Mouse (Mus musculus) liver, adult 2 months (tissue): Measurements from ENCODE around the gene Rpl36. TPM values are rescaled to one million over a fixed set of nuclear protein-coding genes. Genes with fewer than 3 reads are reported as not detected.

Experiments
- DNase-seq: peaks from one replicate; pipeline ENCODE4 v3.0.0-alpha.2; 2011; ENCODE audit warnings: low read depth, low spot score; ENCODE audit errors: extremely low read depth
- H3K27ac ChIP-seq: fragments of 200-500 bp; replicated peaks from 2 replicates; pipeline ENCODE4 v1.5.1; 2012; ENCODE audit warnings: low read depth, mild to moderate bottlenecking, control low read depth, inconsistent platforms, low read length; ENCODE audit not compliant: insufficient read depth
- H3K27me3 ChIP-seq: fragments of 200-500 bp; 2 replicates; pipeline ENCODE4 v1.6.1; 2012; ENCODE audit warnings: mild to moderate bottlenecking, moderate library complexity, low read length, inconsistent platforms; ENCODE audit not compliant: control insufficient read depth, insufficient read depth
- H3K36me3 ChIP-seq: fragments of 200-500 bp; 2 replicates; pipeline ENCODE4 v1.6.1; 2012; ENCODE audit warnings: low read length, inconsistent platforms; ENCODE audit not compliant: control insufficient read depth, insufficient read depth
- H3K4me1 ChIP-seq: fragments of 200-500 bp; 2 replicates; pipeline ENCODE4 v1.6.1; 2011; ENCODE audit warnings: low read length; ENCODE audit not compliant: control insufficient read depth, insufficient read depth
- H3K4me3 ChIP-seq: fragments of 200-500 bp; 2 replicates; pipeline ENCODE4 v1.5.1; 2011; ENCODE audit warnings: low read depth, mild to moderate bottlenecking, control low read depth, low read length, moderate library complexity; ENCODE audit not compliant: insufficient read depth
- H3K79me2 ChIP-seq: fragments of 200-500 bp; 2 replicates; pipeline ENCODE4 v1.6.1; 2012; ENCODE audit warnings: inconsistent platforms, mild to moderate bottlenecking, low read length, moderate library complexity; ENCODE audit not compliant: control insufficient read depth, insufficient read depth
- H3K9ac ChIP-seq: fragments of 200-500 bp; 2 replicates; pipeline ENCODE4 v1.6.1; 2012; ENCODE audit warnings: low read depth, mild to moderate bottlenecking, control low read depth, inconsistent platforms, low read length
- CTCF ChIP-seq: fragments of 200-500 bp; IDR thresholded peaks from 2 replicates; pipeline ENCODE4 v1.5.1; 2011; ENCODE audit warnings: low read depth, low read length, control low read depth
- POLR2A ChIP-seq: fragments of 200-500 bp; IDR thresholded peaks from 2 replicates; pipeline ENCODE4 v1.6.1; 2011; ENCODE audit warnings: low read length, control low read depth; ENCODE audit not compliant: insufficient read depth; ENCODE audit errors: extremely low read depth
- WGBS: fragments of 180-500 bp; shearing (Covaris S2); methylation state at CpG from one replicate; pipeline ENCODE4 v1.1.7; 2018; 5-methylcytosine and 5-hydroxymethylcytosine counted together
- polyA plus RNA-seq: library from polyadenylated mRNA; depleted of rRNA; stranded (reverse); fragments of >200 nt; gene quantifications from 2 replicates; pipeline ENCODE4 v1.2.3, GENCODE M21; 2012
- total RNA-seq: library from RNA; depleted of rRNA; stranded (reverse); fragments of >200 nt; gene quantifications from 2 replicates; pipeline ENCODE4 v1.2.3, GENCODE M21; 2014

The Rpl36 gene
- total and polyA plus RNA-seq, 2 experiments = 820 to 1,134 TPM

DNA sequence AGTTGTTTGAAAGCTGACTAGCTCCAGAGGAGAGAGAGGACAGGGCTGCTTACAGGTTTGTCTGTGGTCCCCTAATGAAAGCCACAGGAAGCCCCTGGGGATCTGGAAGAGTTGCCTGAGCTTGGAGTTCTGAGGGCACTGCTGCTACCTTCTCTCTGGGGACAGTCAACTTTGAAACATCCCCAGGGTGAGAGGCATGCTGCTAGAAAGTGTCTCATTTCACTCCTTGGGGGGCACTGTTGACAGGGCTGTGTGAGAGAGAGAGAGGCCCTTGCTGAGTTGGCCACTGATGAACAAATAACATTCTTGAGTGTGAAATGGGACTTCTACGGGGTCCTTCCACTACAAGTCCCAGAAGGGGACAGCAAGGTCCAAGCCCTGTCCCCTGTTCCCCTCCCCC, 25.4 kb upstream of the Rpl36 start:
- no peak overlapping the region for H3K27ac ChIP-seq

DNA sequence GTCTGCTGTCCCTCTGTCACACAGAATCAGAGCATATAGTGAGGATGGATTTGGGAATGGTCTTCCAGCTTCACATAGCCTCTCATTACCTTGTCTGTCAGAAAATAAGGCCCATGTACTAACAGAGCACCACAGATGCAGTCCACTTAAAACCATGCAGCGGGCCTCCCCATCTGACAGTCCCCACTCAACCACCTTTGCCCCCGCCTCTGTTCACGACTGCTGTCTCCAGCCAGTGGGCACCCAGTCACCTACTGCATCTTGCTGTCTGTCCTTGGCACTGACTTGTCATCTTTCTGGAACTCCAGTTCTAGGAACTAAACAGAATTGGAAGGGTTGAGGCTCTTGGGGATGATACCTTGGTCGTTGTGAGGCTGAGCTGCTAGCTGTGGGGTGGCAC, 24.3 kb upstream of the Rpl36 start:
- no peak for DNase-seq
- Histone ChIP-seq H3K79me2 (peaks cover 58% of the 10 kb centered on the region), H3K36me3 (peaks cover 41% of the 10 kb centered on the region), H3K9ac (no peak overlapping the region), H3K4me3 (no peak overlapping the region), H3K4me1 (peaks cover 14% of the 10 kb centered on the region), H3K27me3 (no peaks in the 10 kb centered on the region), H3K27ac (no peak overlapping the region)
- TF ChIP-seq CTCF = no peak
- 67% methylated on average over 4 of the region's 4 CpGs for WGBS

More for the DNA sequence above, 25.4 kb upstream of the Rpl36 start:
- Histone ChIP-seq H3K27me3 (no peaks in the 10 kb centered on the region), H3K79me2 (peaks cover 64% of the 10 kb centered on the region), H3K9ac (no peak overlapping the region), H3K36me3 (peaks cover 39% of the 10 kb centered on the region), H3K4me3 (no peak overlapping the region), H3K4me1 (peaks cover 20% of the 10 kb centered on the region)
- no peak for TF ChIP-seq POLR2A
- TF ChIP-seq CTCF = no peak
- WGBS = 71% methylated on average over 1 of the region's 1 CpGs
- no peak for DNase-seq

DNA sequence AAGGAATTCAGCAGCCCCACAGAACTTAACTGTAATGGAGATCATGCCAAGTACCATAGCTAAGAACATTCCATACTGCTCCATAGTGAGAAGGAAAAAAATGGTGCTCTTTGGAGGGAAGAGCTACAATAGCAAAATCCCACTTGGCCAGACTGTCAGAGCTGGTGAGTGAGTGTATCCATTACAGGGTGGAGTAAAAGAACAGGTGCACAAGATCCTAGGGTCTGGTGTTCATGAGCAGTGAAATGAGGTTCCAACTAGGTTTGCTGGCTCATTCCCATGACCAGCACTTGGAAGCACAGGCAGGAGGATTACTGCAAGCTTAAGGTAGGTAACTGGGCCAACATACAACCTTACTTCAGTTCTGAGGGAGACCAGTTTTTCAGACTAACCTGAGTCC, 20.7 kb upstream of the Rpl36 start:
- Histone ChIP-seq H3K4me1 (0 out of 2 replicates have a peak, but pooled peaks cover 5% of the 10 kb centered on the region), H3K27ac (no peak overlapping the region), H3K27me3 (no peaks in the 10 kb centered on the region), H3K9ac (no peak overlapping the region), H3K79me2 (peaks cover 41% of the 10 kb centered on the region), H3K36me3 (peaks cover 68% of the 10 kb centered on the region), H3K4me3 (no peak overlapping the region)
- no peak for DNase-seq
- no peak for TF ChIP-seq CTCF
- no peak for TF ChIP-seq POLR2A

DNA sequence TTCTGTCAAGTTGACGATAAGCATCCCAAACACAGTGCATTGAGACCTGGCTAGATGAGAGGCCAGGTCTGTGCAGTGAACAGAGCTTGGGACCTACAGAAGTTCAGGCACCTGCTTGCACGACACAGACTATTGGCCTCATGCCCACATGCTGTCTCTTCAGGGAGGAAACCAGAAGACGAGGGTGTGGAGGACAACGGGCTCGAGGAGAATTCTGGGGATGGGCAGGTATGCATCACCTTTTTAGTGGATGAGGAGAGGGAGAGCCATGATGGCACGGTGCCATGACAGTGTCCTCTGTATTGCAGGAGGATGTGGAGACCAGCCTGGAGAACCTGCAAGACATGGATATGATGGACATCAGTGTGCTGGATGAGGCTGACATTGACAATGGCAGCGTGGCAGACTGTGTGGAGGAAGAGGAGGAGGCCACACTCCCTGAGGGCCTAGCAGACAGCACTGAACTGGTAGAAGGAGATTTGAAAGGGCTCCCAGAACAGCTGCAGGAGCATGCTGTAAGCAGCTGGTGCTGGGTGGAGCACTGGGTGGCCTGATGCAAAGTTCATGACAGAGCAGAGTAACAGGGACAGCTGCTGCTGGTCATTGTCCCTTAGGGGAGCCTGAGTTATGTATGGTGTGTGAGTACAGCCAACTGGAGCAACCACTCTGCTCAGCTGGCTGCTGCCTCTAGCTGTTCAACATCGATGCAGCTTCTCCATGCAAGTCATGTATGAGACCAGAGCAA, 19.5 kb upstream of the Rpl36 start:
- Histone ChIP-seq H3K79me2 (peaks cover 30% of the 10 kb centered on the region), H3K27me3 (no peaks in the 10 kb centered on the region), H3K27ac (no peak overlapping the region), H3K4me1 (no peaks in the 10 kb centered on the region), H3K9ac (no peak overlapping the region), H3K4me3 (no peak overlapping the region), H3K36me3 (peaks cover 68% of the 10 kb centered on the region)
- TF ChIP-seq POLR2A (no peak), CTCF (no peak)
- DNase-seq = no peak
- WGBS = 76% methylated on average over 8 of the region's 8 CpGs

DNA sequence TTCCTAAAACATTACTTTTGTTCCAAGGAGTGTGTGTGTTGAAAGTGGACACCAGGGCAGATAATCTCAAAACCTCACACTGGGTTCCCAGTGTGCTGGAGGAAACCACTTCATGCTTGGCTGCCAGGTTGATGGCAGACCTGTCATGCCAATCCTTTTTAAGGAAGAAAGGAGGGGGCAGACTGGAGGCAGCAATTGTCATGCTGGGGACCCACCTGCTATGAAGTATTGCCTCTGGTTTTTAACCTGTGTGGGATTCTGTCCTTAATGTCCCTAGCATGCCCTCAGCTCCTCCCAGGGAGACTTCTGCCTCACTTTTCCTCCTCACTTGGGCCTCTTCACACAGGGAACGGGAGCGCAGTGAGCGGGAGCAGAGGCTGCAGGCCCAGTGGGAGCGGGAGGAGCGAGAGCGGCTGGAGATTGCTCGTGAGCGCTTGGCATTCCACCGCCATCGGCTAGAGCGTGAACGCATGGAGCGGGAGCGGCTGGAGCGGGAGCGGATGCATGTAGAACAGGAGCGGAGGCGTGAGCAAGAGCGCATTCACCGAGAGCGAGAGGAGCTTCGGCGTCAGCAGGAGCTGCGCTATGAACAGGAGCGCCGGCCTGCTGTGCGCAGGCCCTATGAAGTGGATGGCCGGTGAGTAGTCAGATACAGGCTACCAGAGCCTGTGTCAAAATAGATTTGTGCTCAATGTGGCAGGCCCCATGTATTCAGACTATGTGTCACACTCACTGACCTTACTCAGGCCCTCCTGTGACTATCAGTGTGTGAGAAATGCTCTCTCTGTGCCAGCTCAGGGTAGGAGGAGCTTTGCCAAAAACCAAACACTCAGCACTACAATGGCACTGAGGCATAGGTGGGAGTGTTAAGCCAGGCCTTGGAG, 9.8 kb upstream of the Rpl36 start:
- H3K27ac ChIP-seq = no peak overlapping the region
- 97% methylated on average over 28 of the region's 28 CpGs for WGBS
- no peak for TF ChIP-seq POLR2A
- TF ChIP-seq CTCF = no peak
- DNase-seq = no peak
- no peak overlapping the region for H3K4me3 ChIP-seq
- peaks cover 2% of the 10 kb centered on the region for H3K4me1 ChIP-seq
- H3K79me2 ChIP-seq = peaks cover under 1% of the 10 kb centered on the region; the same call in 1 of the 2 replicates
- no peak overlapping the region for H3K9ac ChIP-seq
- no peaks in the 10 kb centered on the region for H3K27me3 ChIP-seq
- peaks cover 57% of the 10 kb centered on the region for H3K36me3 ChIP-seq

DNA sequence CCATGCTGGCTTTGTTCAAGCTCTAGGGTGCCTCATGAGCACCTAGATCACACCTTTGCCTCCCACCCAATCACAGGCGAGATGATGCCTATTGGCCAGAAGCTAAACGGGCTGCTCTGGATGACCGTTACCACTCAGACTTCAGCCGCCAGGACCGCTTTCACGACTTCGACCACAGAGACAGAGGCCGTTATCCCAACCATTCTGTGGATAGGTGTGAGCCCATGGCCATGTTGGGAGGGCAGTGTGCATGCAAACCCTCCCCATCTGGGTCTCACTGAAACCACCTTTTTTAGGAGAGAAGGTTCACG, 9.2 kb upstream of the Rpl36 start:
- peaks cover 4% of the 10 kb centered on the region; the same call in 1 of the 2 replicates for H3K79me2 ChIP-seq
- no peak for TF ChIP-seq POLR2A
- TF ChIP-seq CTCF = no peak
- no peak overlapping the region for H3K9ac ChIP-seq
- H3K27ac ChIP-seq = no peak overlapping the region
- H3K36me3 ChIP-seq = peaks cover 57% of the 10 kb centered on the region
- DNase-seq = no peak
- WGBS = 86% methylated on average over 9 of the region's 9 CpGs
- peaks cover 6% of the 10 kb centered on the region for H3K4me1 ChIP-seq
- H3K4me3 ChIP-seq = no peak overlapping the region
- no peaks in the 10 kb centered on the region for H3K27me3 ChIP-seq
